Mouse (Mus musculus): ENCODE results near the gene Pecr.
"Not testable (repeated sequence)": the region's sequence is repeated elsewhere in the genome, so short reads cannot be mapped to it uniquely, and the experiment has no call there.

- peak; percentile 10; the same call in 1 of the 2 replicates for TF ChIP-seq CTCF (IDR thresholded peaks at IDR 0.05; ENCODE audit: low read depth)
- not testable (repeated sequence) for TF ChIP-seq EP300 (IDR thresholded peaks at IDR 0.05; ENCODE audit: low read depth)
Observed at GRCm38 (mm10) chr1:72232592-72232991, 51.5 kb downstream of the Pecr start.
